ENCODE assay signal across 20 mouse cellular contexts in genomic region chr1:92106486-92107160, GRCm38 (mm10).
DNase-seq lines count a peak whose midpoint lies in the region; ATAC-seq and TF ChIP-seq lines count a peak whose summit lies in the region.
"Had no signal": no experiment of that assay in that cellular context is flagged by ENCODE, and none has a peak within 500 bp of the region (broad histone marks: within the 10 kb centered on the region; RNA-seq: fewer than 3 reads in every experiment).

No protein-coding gene starts in this region.

- no peaks in the 10 kb centered on the region for H3K36me3 ChIP-seq in heart, embryonic 11.5 days (ENCODE audit: control insufficient read depth, insufficient read depth, low read length)
- H3K36me3 ChIP-seq: embryonic facial prominence, embryonic 12.5 days; forebrain, embryonic 12.5 days; hindbrain, embryonic 15.5 days; limb, embryonic 15.5 days; lung, embryonic 15.5 days; neural tube, embryonic 15.5 days had no signal

- WGBS in heart, embryonic 11.5 days (ENCODE audit: insufficient replicate concordance) = 87% methylated on average over 4 of the region's 4 CpGs
- 36% methylated on average over 4 of the region's 4 CpGs for WGBS in cerebellum, adult 2 months

- H3K27me3 ChIP-seq in heart, embryonic 11.5 days (ENCODE audit: control insufficient read depth, insufficient read depth, low read length) = no peaks in the 10 kb centered on the region
- no peaks in the 10 kb centered on the region for H3K27me3 ChIP-seq in cerebellum, adult 2 months (ENCODE audit: control insufficient read depth, insufficient read depth, low read length)
- H3K27me3 ChIP-seq: embryonic facial prominence, embryonic 12.5 days; forebrain, embryonic 12.5 days; hindbrain, embryonic 15.5 days; limb, embryonic 15.5 days; lung, embryonic 15.5 days; neural tube, embryonic 15.5 days had no signal

- peak; percentile 64 for DNase-seq in heart, adult 11 months
- peak; percentile 60 to 83 for DNase-seq in cerebellum, adult 2 months
- peak; percentile 67 to 78 for DNase-seq in cerebellum, postnatal 25 days
- no peak for DNase-seq in spleen, adult 18-20 months
- DNase-seq: heart, postnatal 4 days; kidney, adult 9 months; kidney, postnatal 25 days; lung, postnatal 36 days had no signal

- H3K27ac ChIP-seq in heart, embryonic 11.5 days (ENCODE audit: low read depth, low read length) = no peak overlapping the region
- peak overlapping the region; percentile 56 for H3K27ac ChIP-seq in bone marrow macrophage, adult 2 months (ENCODE audit: insufficient read depth, low read depth, low read length)
- no peak overlapping the region for H3K27ac ChIP-seq in cerebellum, adult 2 months (ENCODE audit: insufficient read depth, low read length)
- H3K27ac ChIP-seq: embryonic facial prominence, embryonic 12.5 days; forebrain, embryonic 12.5 days; hindbrain, embryonic 15.5 days; limb, embryonic 15.5 days; liver, embryonic 14.5 days; lung, embryonic 15.5 days; neural tube, embryonic 15.5 days had no signal

- no peak overlapping the region for H3K4me2 ChIP-seq in heart, embryonic 11.5 days
- H3K4me2 ChIP-seq: embryonic facial prominence, embryonic 12.5 days; forebrain, embryonic 12.5 days; hindbrain, embryonic 15.5 days; limb, embryonic 15.5 days; lung, embryonic 15.5 days; neural tube, embryonic 15.5 days had no signal

- ATAC-seq in heart, embryonic 11.5 days (replicated peaks; ENCODE audit: insufficient number of reproducible peaks, low FRiP score, low TSS enrichment) = no peak
- ATAC-seq in erythroblast, adult 5-6 weeks (replicated peaks; ENCODE audit: low FRiP score, poor library complexity, severe bottlenecking) = no peak
- ATAC-seq: CD4-positive, CD25-positive, alpha-beta regulatory T cell, adult 4 months had no signal

- TF ChIP-seq CTCF in bone marrow macrophage, adult 2 months (IDR thresholded peaks at IDR 0.05; ENCODE audit: low read depth, low read length) = no peak
- TF ChIP-seq CTCF in cerebellum, adult 2 months (IDR thresholded peaks at IDR 0.05; ENCODE audit: borderline replicate concordance, insufficient read depth, low read depth, low read length) = no peak

- H3K9ac ChIP-seq in heart, embryonic 11.5 days (ENCODE audit: low read depth, low read length) = no peak overlapping the region
- H3K9ac ChIP-seq: embryonic facial prominence, embryonic 12.5 days; forebrain, embryonic 12.5 days; hindbrain, embryonic 15.5 days; limb, embryonic 15.5 days; liver, embryonic 14.5 days; lung, embryonic 15.5 days; neural tube, embryonic 15.5 days had no signal

- no peaks in the 10 kb centered on the region for H3K9me3 ChIP-seq in heart, embryonic 11.5 days (replicated peaks; ENCODE audit: control insufficient read depth, low read length)
- H3K9me3 ChIP-seq: embryonic facial prominence, embryonic 12.5 days; forebrain, embryonic 12.5 days; hindbrain, embryonic 15.5 days; limb, embryonic 15.5 days; lung, embryonic 15.5 days; neural tube, embryonic 15.5 days had no signal

- no peak overlapping the region for H3K4me3 ChIP-seq in heart, embryonic 11.5 days (ENCODE audit: low read depth, low read length)
- no peak overlapping the region for H3K4me3 ChIP-seq in bone marrow macrophage, adult 2 months (ENCODE audit: insufficient read depth, low read length)
- no peak overlapping the region for H3K4me3 ChIP-seq in cerebellum, adult 2 months (replicated peaks; ENCODE audit: insufficient read depth, low read depth, low read length)
- H3K4me3 ChIP-seq: embryonic facial prominence, embryonic 12.5 days; erythroblast, embryonic 14.5 days; forebrain, embryonic 12.5 days; hindbrain, embryonic 15.5 days; limb, embryonic 15.5 days; lung, embryonic 15.5 days; neural tube, embryonic 15.5 days had no signal

- TF ChIP-seq POLR2A in bone marrow macrophage, adult 2 months (IDR thresholded peaks at IDR 0.05; ENCODE audit: borderline replicate concordance, low read depth, low read length) = no peak
- TF ChIP-seq POLR2A in cerebellum, adult 2 months (IDR thresholded peaks at IDR 0.05; ENCODE audit: borderline replicate concordance, insufficient read depth, low read length) = no peak

- H3K4me1 ChIP-seq in heart, embryonic 11.5 days (ENCODE audit: control insufficient read depth, insufficient read depth, low read length) = peaks cover 4% of the 10 kb centered on the region
- H3K4me1 ChIP-seq in bone marrow macrophage, adult 2 months (ENCODE audit: control insufficient read depth, insufficient read depth, low read length) = peaks cover 49% of the 10 kb centered on the region
- H3K4me1 ChIP-seq in cerebellum, adult 2 months (ENCODE audit: control insufficient read depth, insufficient read depth, low read length) = peaks cover 62% of the 10 kb centered on the region

Comparison
In these comparisons a context has a peak if more than half of its experiments do, and no peak if none do; other contexts are left out.
1. DNase-seq: peak in heart, adult 11 months (single experiment), cerebellum, adult 2 months (2 of 2) and cerebellum, postnatal 25 days (2 of 2); none in spleen, adult 18-20 months (0 of 2).